Mouse (Mus musculus) c-Kit-negative CD71-positive TER-119-positive erythroid progenitor cells, embryonic 14.5 days (primary cell): ENCODE measurements at regions not wholly inside any gene's neighbourhood (a gene's known extent, or its start where the extent isn't known, plus 50 kb on each side); places are given as distances from the start of the nearest gene placed in this dataset.

ENCODE experiments used
- DNase-seq: peaks from one replicate; pipeline ENCODE4 v3.0.0-alpha.2; 2013; ENCODE audit warnings: low read depth, low spot score

DNA sequence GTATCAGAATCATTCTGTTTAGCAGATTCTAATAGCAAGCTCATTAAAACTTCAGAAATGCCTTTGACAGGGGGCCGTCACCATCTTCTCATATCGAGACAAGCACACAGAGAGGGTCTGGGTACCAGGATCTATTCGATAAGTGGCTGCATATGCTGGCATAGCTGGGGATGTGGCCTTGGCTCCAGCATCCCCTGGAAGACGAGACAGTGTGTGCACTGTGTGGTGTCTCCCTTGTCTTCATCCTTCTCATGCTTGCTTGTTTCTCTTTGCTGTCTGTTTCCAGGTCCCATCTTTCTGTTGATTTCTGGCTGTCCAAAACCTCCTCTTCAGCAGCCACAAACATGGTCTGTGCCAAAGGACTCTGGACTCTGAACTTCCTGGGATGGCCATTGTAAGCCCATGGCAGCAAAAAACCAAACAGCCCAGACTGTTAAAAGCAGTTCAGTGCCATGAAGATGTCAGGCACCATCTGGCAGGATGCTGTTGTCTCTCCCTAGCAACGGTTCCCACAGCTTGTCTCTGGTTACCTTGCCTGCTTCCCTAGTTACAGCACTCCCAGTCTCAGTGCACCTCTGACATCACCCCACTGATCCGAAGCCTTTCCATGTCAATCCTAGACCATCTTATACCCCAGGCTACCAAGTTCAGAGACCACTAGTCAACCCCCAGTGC, 56.5 kb downstream of the Kctd12 start:
- no peak for DNase-seq

DNA sequence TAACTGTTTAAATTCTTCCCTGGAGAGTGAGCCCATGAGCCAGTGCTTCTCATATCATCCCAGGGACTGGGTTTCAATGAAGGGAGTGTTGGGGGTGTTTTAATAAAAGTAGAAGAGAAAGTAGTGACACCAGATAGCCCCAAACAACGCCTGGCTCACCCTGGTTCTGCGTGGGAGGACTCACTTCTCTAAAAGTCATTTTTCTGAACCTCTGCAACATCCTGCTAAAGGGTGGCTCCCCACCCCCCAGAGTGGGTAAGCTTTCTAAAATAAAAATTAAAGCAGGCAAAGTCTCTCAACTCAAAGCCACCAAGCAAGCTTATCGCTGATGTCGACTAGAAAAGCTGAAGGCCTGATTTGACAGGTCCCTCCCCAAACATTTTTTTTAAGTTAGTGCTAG, 57.8 kb downstream of the Kctd12 start:
- DNase-seq: no peak

DNA sequence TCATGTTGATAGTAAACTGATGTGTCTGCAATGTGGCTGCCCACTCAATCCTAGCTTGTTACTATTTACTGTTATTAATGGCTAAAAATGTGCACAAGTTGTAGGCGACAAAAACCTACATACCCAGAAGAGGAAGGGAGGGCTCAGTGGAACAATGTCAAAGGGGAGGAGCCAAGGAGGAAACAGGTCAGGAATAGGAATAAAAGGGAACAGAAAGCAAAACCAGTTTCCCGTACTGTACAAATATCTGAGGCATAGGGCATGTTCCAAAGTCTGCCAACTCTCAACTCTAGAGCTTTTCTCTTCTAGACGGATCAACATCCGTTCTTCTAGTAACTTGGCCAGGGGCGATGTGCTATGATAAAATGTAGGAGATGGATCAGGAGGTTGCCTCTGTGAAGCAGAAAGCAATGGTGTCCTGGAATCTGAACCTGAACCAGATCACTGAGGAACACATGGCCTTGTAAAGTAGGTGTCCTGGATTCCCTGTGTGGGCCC, 59.9 kb downstream of the Kctd12 start:
- no peak for DNase-seq

DNA sequence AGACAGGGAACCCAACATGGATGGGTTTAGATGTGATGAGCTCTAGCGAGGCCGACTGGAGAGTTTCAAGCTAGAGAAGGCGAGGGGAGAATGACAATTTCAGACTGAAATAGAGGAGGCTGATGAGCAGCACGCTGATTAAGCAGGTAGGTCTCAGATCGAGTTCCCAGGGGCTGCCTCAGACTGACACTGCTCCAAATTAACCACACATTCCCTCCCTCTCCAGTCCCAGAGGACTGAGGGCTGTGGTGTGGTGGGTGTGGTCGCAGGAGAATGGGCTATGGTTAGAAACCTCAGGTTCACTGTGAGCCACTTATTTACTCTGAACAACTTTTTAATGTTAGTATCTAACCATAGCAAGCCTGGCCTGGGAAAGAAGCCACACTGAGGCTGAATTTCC, 62.0 kb downstream of the Kctd12 start:
- DNase-seq: no peak

DNA sequence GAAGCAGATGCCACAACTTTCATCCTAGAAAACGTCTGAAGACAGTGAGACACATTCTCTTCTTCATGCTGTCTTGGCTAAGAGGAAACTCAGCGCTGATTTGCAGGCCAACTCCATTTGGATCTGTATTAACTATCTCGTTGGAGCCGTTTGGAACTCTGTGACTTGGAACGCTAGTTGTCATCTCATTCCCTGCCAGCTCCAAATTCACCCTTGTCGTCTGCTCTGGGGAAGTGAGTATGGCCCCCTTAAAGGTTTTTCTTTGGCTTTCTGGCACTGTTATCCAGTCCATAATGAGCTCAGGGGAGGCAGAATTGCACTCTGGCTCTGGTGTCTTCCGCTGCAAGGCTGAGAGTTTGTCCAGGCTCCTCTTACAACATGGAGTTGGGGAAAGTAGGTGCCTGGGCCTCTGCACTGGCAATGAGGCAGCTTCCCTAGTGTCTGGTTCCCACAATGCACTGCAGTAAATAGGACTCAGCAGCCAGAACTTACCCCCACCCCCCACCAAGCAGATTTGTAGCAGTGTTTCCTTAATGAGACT, 63.1 kb downstream of the Kctd12 start:
- no peak for DNase-seq

DNA sequence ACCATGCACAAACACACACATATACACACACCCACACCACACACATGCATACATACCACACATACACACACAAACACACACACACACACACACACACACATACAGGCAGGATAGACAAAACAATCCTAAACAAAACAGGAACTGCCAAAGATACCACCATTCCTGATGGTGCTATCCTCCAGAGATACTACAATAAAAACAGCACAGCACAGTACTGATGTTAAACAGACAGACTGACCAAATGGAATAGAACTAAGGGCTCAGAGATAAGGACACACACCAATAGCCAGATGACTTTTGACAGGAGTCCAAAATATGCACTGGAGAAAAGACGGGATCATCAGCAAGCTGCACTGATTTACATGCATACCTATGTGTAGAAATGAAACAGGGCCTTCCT, 64.5 kb downstream of the Kctd12 start:
- no peak for DNase-seq

DNA sequence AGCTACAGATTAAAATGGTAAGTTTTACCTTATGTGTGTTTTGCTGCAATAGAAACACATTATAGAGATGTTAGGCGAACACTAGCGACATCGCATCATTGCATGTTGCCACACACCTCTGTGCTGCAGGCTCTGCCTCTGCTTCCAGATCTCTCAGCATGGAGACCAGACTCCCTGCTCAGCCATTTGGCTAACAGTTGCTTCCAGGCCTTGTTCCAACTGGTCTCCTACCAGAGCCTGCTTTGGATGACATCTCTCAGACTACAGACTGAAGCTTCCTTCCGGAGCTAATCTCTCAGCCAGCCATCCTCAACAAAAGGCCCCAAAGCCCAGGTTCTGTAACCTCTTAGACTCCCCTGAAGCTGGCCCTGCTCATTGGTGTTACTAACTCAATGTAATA, 66.5 kb downstream of the Kctd12 start:
- no peak for DNase-seq

DNA sequence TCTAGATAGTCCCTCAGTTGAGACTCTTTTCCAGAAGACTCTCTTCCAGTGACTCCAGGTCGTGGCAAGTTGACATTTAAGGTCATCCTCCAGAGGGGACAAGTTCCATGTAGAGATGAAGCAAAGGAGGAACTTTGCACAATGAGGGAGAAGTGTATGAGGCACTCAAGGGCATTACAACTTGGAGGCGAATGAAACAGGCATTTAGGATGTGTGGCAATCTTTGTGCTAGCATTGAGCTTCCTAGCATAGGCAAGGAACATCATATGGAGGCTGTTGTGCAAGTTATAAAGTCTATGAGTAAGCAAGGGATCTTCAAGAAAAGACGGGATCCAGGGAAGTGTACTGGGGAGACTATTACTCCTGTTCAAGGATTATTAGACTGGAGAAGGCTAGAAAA, 70.9 kb downstream of the Kctd12 start:
- DNase-seq: no peak

DNA sequence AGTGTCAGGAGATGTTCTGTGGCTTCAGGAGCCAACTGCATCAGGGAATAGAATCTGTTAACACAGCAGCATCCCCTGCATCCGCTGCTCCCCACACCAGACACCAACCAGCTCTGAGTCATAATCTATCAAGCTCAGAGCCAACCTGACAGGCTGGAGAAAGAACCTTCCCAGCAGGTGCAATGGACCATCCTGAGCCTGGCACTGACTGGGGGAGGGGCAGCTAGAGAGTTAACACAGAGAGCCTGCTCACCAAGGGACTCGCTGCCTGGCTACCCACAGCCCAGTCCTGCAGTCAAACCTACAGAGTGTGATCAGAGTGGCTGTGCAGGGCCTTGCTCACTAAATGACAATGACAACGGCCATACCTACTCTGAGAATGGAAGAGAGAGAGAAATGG, 73.4 kb downstream of the Kctd12 start:
- no peak for DNase-seq

DNA sequence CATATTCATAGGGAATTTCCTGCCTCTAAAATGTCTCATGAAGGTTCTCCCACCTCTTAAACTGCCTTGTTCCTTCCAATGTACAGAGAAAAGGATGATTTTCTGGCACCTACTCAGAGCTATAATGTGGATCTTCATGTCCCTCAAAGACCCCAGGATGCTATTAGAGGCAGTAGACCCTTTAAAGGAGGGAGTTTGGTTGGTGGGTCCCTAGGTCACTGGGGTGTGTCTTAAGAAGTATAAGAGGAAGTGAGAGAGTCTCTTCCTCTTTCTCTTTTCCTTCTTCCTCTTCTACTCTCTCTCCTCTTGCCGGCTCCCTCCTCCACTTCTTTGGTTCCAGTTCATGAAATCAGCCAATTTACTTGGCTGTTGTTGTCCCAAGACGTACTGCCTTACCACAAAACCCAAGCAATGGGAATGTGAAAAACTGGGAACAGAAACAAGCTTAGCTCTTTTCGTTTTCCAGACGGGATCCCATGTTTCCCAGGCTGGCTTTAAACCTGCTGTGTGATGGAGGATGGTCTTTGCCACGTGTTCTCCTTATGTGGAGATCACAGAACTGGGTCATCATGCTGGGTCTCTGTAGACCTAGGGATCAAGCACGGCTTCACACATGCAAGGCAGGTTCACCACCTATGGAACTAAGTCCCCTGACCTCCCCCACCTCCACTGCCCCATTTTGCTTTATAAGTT, 74.9 kb downstream of the Kctd12 start:
- DNase-seq: no peak

DNA sequence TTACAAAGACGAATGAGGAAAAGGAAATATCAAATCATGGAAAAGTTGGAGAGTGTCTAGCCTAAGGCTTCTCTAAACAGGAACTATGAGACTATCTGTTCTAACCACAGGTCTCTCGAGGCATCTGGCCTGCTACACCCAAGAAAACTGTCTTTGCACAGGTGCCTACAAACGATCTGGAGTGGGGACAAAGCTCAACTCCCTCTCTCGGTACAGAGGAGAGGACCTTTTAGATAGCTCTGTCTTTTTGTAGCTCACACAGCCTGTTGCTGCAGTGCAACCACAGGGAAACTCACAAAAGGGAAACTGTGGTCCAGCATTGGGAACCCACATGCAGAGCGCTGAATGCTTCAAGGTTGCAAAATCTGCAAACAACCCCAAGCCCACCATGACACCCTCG, 75.6 kb downstream of the Kctd12 start:
- no peak for DNase-seq

DNA sequence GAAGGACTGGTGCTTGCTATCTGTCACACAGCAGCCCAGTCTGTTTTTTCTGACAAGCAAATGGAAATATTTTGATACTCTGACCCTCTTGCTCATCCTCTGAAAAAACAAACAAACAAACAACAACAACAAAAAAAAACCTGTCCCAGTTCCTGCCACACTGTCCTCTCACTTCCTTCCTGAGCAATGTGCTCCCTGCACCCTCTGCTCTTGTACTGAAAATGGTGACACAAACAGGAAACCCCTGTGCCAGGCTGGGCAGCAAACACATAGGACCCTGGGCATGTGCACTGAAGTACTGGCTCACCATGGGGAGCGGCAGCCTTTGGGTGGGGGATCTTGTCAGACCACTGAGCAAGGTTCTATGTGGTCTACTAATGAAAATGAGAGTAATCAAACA, 76.2 kb downstream of the Kctd12 start:
- no peak for DNase-seq

DNA sequence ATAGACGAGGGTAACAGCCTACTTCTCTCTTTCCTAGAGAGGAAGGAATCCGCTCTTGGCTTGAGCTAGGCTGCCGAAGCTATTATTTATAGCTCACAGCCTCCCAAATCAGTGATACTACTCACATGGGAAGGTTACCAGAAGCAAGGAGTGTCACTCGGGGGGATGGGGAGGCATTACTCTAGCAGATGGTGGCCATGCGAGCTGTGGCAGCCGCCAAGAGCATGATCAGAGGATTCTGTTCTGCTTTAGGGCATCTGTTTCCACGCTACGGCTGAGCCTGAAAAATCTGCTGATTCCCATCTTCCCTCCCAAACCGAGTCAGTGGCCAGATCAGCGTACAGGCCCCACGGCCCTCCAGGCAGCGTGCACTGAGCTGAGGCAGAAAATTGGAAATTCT, 79.5 kb downstream of the Kctd12 start:
- DNase-seq: no peak

DNA sequence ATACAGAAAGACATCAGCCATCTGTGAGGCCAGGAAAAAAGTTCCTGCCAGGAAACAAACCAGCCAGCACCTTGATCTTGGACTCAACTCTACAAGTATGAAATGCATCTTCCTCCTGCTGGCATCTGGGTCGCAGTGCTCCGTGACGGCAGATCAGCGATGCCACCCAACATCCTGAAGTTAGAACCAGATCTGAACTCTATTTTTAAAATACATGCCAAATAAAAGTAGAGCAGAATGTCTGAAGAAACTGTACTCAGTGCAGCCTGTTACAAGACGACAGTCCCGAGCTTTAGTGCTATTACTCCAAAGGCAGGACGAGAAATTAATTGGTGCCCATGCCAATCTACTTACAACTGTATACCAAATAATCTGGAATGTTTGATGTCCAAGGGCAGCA, 80.2 kb downstream of the Kctd12 start:
- DNase-seq: no peak

DNA sequence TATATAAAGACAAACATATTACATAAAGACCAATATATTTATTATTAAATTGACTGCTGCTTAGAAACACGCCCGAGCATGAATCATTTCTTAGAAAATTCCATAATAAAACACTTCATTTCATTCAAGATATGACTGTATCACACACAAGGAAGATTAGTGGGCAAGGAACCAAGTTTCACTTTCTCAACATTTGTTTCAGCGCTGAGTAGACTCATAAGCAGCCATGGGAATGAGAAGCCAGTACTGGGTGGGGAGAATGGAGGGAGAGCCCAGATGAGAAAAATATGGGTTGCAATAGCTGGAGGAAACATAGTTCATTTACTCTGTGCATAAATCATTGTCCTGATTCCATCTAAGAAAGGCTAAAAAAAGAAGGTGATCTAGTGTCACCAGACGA, 84.0 kb downstream of the Kctd12 start:
- no peak for DNase-seq

DNA sequence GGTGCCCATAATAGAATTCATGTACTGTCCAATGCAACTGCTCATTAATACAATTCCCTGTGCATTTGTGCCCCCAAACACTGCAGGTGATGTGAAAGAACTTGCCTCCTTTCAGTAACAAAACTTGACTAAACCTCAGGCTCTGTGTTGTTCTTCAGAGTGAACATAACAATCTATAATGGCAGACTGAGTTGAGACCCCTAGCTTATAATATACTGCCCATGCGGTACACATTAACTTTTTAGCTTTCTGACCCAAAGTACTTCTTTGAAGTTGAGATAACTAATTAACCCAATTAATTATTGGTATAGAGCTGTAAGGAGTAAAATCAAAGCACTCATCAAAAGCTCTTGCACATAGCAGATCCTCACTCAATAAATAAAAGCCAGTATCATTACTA, 85.4 kb downstream of the Kctd12 start:
- no peak for DNase-seq

DNA sequence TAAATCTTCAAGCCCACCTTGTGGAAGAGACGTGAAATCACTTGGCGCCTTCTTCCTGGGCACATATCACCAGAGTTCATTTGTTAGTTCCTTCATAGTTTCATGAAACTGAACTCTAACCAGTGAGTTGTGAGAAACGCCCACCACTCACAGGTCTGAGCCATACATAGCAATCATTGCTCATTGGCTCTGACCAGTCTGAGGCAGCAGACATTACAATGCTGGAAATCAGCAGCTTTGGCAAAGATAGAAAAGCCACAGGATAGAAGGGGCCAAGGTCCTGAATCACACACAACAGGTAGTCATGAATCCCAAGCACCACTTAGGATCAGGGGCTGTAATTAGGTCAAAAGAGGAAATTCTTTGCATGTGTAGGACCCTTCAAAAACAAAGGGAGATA, 85.9 kb downstream of the Kctd12 start:
- no peak for DNase-seq

DNA sequence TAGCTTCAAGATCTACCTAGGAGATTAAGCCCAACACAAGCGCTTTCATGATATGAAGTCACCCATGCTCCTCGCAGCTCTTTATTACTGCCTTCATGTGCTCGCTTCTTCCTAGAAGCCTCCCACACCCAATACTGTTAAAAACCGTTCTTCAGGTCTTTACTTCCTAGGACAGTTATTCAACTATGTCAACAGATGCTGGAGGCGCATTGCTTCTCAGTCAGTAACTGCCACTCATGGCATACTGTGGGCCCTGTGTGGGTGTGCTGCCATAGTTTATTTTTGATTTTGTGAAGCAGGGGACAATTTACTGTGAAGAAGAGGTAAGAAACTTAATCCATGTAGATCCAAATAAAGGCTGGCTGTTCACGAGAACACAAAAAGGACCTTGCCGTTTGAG, 89.2 kb downstream of the Kctd12 start:
- DNase-seq: no peak

DNA sequence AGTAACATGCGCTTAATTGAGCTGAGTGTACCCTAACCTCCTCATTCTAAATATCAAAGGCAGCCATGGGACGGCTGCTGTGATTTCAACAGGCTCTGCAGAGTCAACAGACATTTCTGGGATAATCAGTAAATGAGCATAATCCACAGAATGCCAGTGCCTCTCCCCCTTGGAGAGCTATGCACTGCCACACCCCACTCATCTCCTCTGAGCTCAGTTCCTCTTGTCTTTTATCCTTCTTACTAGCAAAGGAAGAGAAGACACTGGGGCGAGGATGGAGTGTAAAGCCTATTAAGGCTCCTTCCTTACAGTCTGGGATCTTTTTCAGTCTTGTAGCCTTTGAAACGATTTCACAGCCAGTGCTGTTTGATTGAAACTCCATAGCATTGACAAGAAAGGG, 90.9 kb downstream of the Kctd12 start:
- no peak for DNase-seq

DNA sequence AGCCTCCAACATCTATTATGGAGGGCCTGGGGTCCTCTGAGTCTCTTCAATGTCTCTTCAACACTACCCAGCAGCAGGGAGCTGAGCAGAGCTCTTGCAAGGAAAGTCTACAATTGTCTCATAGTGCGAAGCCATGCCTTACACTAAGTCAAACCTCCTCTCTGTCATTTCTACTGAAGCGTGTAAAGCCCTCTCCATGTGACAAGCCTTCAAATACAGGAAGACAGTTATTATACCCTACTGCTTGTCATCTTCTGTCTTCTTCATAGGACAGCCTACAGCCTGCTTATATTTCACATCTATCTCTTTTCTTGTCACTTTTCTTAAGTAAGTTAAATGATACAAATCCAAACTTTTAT, 97.2 kb downstream of the Kctd12 start:
- no peak for DNase-seq

DNA sequence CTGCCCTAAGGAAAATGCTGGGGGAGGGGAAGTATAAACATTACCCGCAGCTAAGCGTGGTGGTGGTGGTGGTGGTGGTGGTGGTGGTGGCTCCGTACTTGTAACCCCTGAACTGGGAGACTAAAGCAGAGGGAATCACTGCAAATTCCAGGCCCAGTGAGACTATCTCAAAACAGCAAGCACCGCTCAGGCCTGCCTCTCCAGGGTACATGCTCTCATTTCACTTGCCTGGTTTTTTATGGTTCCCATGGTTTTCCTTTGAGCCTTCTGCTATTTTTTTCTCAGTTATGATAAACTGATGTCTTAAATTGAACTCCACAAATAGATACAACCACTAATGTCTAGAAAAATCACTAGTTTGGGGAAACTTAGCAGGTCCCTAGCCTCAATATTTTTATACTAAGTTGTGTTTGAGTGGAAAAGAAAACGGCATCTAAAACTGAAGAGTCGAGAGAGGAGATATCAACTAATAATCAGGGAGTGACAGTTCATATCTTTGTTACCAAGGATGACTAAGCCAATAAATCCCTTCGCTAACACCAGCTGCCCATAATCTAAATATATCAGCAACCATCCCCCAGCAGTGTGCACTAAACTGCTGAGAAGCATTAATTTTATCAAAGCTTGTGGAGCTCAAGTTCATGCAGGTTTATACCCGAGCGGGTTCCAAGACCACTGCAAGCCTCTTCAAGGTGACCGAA, 97.7 kb downstream of the Kctd12 start:
- DNase-seq: no peak

DNA sequence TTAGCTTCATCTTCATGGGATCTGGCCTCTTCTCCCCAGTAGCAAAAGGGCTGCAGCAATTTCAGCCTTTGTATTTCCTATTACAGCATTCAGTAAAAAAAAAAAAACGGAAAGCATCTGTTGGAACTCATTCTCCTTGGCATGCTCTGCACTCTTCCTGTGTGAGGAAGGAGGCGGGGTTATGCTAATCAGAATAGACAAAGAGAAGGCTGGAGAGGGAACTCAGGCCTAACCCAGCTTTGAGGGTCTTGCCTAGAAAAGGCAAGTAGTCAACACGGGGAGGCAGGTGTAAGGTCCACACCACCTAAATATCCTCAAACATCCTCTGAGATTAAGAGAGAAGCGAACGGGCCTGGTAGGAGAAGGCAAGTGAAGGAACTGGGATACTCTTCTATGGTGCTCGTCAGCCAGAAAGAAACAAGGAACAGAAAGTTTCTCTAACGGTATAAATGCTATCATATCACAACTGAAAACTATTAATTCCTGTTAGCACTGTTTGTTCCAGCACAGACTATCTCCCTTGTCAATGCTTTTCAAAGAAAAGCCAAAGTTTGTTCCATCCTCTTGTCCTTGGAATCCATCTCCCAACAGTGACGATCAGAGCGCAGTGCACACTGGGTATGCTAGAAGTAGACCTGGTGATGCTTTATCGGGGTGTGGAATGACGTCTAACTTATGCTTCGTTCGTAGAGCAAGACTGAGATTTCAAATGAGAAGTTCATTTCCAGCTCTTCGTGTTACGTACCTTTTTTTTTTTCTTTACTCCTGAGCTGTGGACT, 98.9 kb downstream of the Kctd12 start:
- DNase-seq: no peak
